Mouse (Mus musculus) neutrophil, adult 65 days (primary cell): ENCODE results near the gene Pglyrp4. TPM values are rescaled to one million over a fixed set of nuclear protein-coding genes. Genes with fewer than 3 reads are reported as not detected.

ENCODE experiments used
- total RNA-seq: library from RNA; stranded (reverse); gene quantifications from 2 replicates; pipeline ENCODE4 v1.2.4, GENCODE M21; 2023

Pglyrp4 gene
- total RNA-seq: 1.2 and 1.7 TPM in 2 replicates

GRCm38 (mm10) chr3:90726606-90727005 is at the start of gene Pglyrp4:
Gene Pglyrp4 (plus strand): TSS chr3:90726906.

GRCm38 (mm10) chr3:90695613-90696012 is 31.1 kb upstream of the Pglyrp4 start, which contains the start of gene S100a9:
Gene S100a9 (minus strand): TSS chr3:90695721.

DNA sequence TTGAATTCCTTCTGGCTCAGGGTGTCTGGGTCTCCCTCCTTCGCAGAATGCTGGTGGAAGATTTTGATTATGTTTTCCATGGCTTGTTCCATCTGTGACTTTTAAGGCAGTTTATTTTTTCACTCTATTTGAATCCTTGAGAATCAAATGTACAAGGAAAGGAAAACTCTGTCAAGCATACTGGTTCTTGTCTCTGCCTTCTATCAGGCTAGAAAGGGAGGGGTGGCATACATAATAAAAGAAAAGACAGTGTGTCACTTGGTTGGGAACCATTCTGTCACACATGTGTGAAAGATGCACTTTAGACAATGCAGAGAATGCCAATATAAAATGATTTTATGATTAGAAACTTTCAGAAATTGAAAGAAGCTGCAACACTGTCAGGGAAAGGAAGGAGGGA is 51.1 kb downstream of the Pglyrp4 start, which contains the start of gene Gm5849:
Gene Gm5849, minus strand, starts transcription at position 101 of the 400 bp plus-strand sequence.

Other genes starting within 250 kb of the Pglyrp4 start
- 31.8 and 36.7 TPM in 2 replicates for gene Snapin, start 235.9 kb upstream of the Pglyrp4 start, total RNA-seq
- 84.3 and 109 TPM in 2 replicates for gene Chtop, start 217.4 kb upstream of the Pglyrp4 start, total RNA-seq
- gene S100a1, start 212.5 kb upstream of the Pglyrp4 start, total RNA-seq: 15.8 and 19.3 TPM in 2 replicates
- 35.7 and 46.4 TPM in 2 replicates for gene S100a13, start 212.5 kb upstream of the Pglyrp4 start, total RNA-seq
- gene S100a14, start 200.1 kb upstream of the Pglyrp4 start, total RNA-seq: not detected in 2 replicates
- not detected in 2 replicates for gene S100a16, start 189.7 kb upstream of the Pglyrp4 start, total RNA-seq
- gene S100a3, start 166.3 kb upstream of the Pglyrp4 start, total RNA-seq: 7.2 and 9.0 TPM in 2 replicates
- gene S100a2, start 136.7 kb upstream of the Pglyrp4 start, total RNA-seq: 4.0 TPM in 1 of 2 replicates, not detected in the other
- not detected in 2 replicates for gene Gm42674, start 125.0 kb upstream of the Pglyrp4 start, total RNA-seq
- gene S100a4, start 123.1 kb upstream of the Pglyrp4 start, total RNA-seq: 255 and 265 TPM in 2 replicates
- gene S100a5, start 118.4 kb upstream of the Pglyrp4 start, total RNA-seq: 1.8 TPM in 1 of 2 replicates, not detected in the other
- 1,586 and 1,659 TPM in 2 replicates for gene S100a6, start 114.0 kb upstream of the Pglyrp4 start, total RNA-seq
- gene S100a7a, start 72.9 kb upstream of the Pglyrp4 start, total RNA-seq: 1.6 and 1.7 TPM in 2 replicates
- gene S100a8, start 57.9 kb upstream of the Pglyrp4 start, total RNA-seq: 28,077 and 51,899 TPM in 2 replicates
- 41,670 and 63,036 TPM in 2 replicates for gene S100a9, start 31.2 kb upstream of the Pglyrp4 start, total RNA-seq
- not detected in 2 replicates for gene Gm5849, start 51.0 kb downstream of the Pglyrp4 start, total RNA-seq